Mouse (Mus musculus) frontal cortex, adult (tissue): ENCODE data around the gene Ccl11.

Experiments
- ATAC-seq: cut with Nextera tagmentation; 2 replicates; pipeline ENCODE4 v1.9.2; 2017; ENCODE audit warnings: mild to moderate bottlenecking, moderate library complexity, mixed read lengths; ENCODE audit not compliant: low TSS enrichment

Gene Ccl11

GRCm38 (mm10) chr11:82057646-82058045 lies at the start of gene Ccl11:
TSS of gene Ccl11 (plus strand) at chr11:82057823.
- peak; percentile 81; the same call in 1 of the 2 replicates for ATAC-seq

GRCm38 (mm10) chr11:82010115-82010514 lies 47.5 kb upstream of the Ccl11 start:
- peak; percentile 81 for ATAC-seq

- ATAC-seq = peak; percentile 65; the same call in 1 of the 2 replicates
These were observed 46.0 kb upstream of the Ccl11 start for GRCm38 (mm10) chr11:82011411-82012193.

GRCm38 (mm10) chr11:82013756-82014155 lies 43.9 kb upstream of the Ccl11 start:
- no peak for ATAC-seq

GRCm38 (mm10) chr11:82015066-82015465 lies 42.6 kb upstream of the Ccl11 start:
- no peak for ATAC-seq

- ATAC-seq = no peak
These were observed 41.3 kb upstream of the Ccl11 start for GRCm38 (mm10) chr11:82016181-82016780.

- no peak for ATAC-seq
These were observed 38.2 kb upstream of the Ccl11 start for GRCm38 (mm10) chr11:82019389-82019788.

GRCm38 (mm10) chr11:82019793-82020192 lies 37.8 kb upstream of the Ccl11 start:
- no peak for ATAC-seq

- ATAC-seq = no peak
These were observed 36.2 kb upstream of the Ccl11 start for GRCm38 (mm10) chr11:82021406-82021805.

- no peak for ATAC-seq
These were observed 35.0 kb upstream of the Ccl11 start for GRCm38 (mm10) chr11:82022504-82023056.

GRCm38 (mm10) chr11:82023769-82024168 lies 33.9 kb upstream of the Ccl11 start:
- no peak for ATAC-seq

- no peak for ATAC-seq
These were observed 27.5 kb upstream of the Ccl11 start for GRCm38 (mm10) chr11:82030171-82030570.

- ATAC-seq = no peak
These were observed 25.5 kb upstream of the Ccl11 start for GRCm38 (mm10) chr11:82032136-82032535.

- no peak for ATAC-seq
These were observed 24.8 kb upstream of the Ccl11 start for GRCm38 (mm10) chr11:82032678-82033344.

- ATAC-seq = no peak
These were observed 23.2 kb upstream of the Ccl11 start for GRCm38 (mm10) chr11:82034446-82034845.

GRCm38 (mm10) chr11:82035356-82035755 lies 22.3 kb upstream of the Ccl11 start, which contains the start of gene Ccl2:
TSS of gene Ccl2 (plus strand) at chr11:82035571.
- peak; percentile 92 for ATAC-seq

GRCm38 (mm10) chr11:82035857-82036256 lies 21.8 kb upstream of the Ccl11 start:
- ATAC-seq = peak; percentile 58; the same call in 1 of the 2 replicates

GRCm38 (mm10) chr11:82038535-82038934 lies 19.1 kb upstream of the Ccl11 start, which contains the start of gene Gm17268:
TSS of gene Gm17268 (minus strand) at chr11:82038562.
- no peak for ATAC-seq

- no peak for ATAC-seq
These were observed 18.4 kb upstream of the Ccl11 start for GRCm38 (mm10) chr11:82039132-82039660.

GRCm38 (mm10) chr11:82041671-82042080 lies 15.9 kb upstream of the Ccl11 start:
- no peak for ATAC-seq

GRCm38 (mm10) chr11:82045471-82045870 lies 12.2 kb upstream of the Ccl11 start, which contains the start of gene Ccl7:
TSS of gene Ccl7 (plus strand) at chr11:82045712.
- peak; percentile 44 for ATAC-seq
